In the genomic region with DNA sequence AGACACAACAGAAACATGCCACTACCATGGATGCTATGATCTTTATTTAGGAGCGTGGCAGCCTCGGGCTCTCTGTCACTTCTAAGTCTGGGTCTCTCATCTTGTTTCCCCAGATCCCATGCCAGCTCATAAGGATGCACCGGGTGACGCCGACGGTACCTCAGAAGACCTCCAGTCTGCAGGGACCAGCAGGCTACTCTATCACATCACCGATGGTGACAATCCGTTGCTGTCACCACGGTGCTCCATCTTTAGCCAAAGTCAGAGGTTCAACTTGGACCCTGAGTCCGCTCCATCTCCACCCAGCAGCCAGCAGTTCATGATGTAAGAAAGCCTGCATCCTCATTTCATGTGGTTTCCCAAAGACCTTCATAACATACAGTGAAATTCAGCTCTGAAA, we compare ENCODE assay signal across 25 mouse cellular contexts.
"Had no signal": no experiment of that assay in that cellular context is flagged by ENCODE, and none has a peak within 500 bp of the region (broad histone marks: within the 10 kb centered on the region; RNA-seq: fewer than 3 reads in every experiment).

No protein-coding gene starts in this region.

- H3K4me3 ChIP-seq: gastrocnemius, adult 2 months; heart, adult 2 months; heart, embryonic 12.5 days; hindbrain, embryonic 10.5 days; hindbrain, embryonic 12.5 days; limb, embryonic 10.5 days; limb, embryonic 12.5 days; liver, embryonic 13.5 days; liver, embryonic 15.5 days had no signal

- H3K36me3 ChIP-seq: liver, embryonic 13.5 days; liver, embryonic 15.5 days had no signal

- H3K27ac ChIP-seq: heart, adult 2 months; hindbrain, embryonic 10.5 days; hindbrain, embryonic 12.5 days; hindbrain, embryonic 14.5 days; limb, embryonic 10.5 days; limb, embryonic 12.5 days; liver, embryonic 13.5 days; liver, embryonic 15.5 days had no signal

- H3K4me1 ChIP-seq: hindbrain, embryonic 10.5 days; hindbrain, embryonic 12.5 days; limb, embryonic 10.5 days; limb, embryonic 12.5 days; liver, embryonic 13.5 days; liver, embryonic 15.5 days had no signal

- DNase-seq: gastrocnemius, adult 2 months; gastrocnemius, postnatal 10 days; gastrocnemius, postnatal 25 days; heart, adult 2 months; heart, postnatal 10 days; heart, postnatal 4 days; kidney, adult 18-20 months; kidney, adult 8-10 months; kidney, postnatal 10 days; kidney, postnatal 25 days; kidney, postnatal 4 days; liver; liver, embryonic 13.5 days had no signal

- H3K4me2 ChIP-seq: heart, embryonic 12.5 days; hindbrain, embryonic 12.5 days; hindbrain, embryonic 14.5 days; limb, embryonic 12.5 days; liver, embryonic 11.5 days; liver, embryonic 13.5 days; liver, embryonic 15.5 days had no signal

- ATAC-seq: forebrain, embryonic 16.5 days; hindbrain, embryonic 16.5 days; inflammation-experienced regulatory T-cells, adult 6 months; intestine, embryonic 16.5 days had no signal

- H3K9me3 ChIP-seq: hindbrain, embryonic 10.5 days; hindbrain, embryonic 12.5 days; limb, embryonic 10.5 days; limb, embryonic 12.5 days; liver, embryonic 15.5 days had no signal

- H3K9ac ChIP-seq: heart, embryonic 12.5 days; hindbrain, embryonic 12.5 days; hindbrain, embryonic 14.5 days; limb, embryonic 12.5 days; liver, embryonic 13.5 days; liver, embryonic 15.5 days had no signal

- H3K27me3 ChIP-seq: heart, embryonic 12.5 days; hindbrain, embryonic 12.5 days; limb, embryonic 12.5 days; liver, embryonic 13.5 days; liver, embryonic 15.5 days had no signal
